Mouse (Mus musculus) midbrain, embryonic 16.5 days (tissue): ENCODE measurements around the gene Depp1. TPM values are rescaled to one million over a fixed set of nuclear protein-coding genes. Genes with fewer than 3 reads are reported as not detected.
"Not testable (repeated sequence)": the region's sequence is repeated elsewhere in the genome, so short reads cannot be mapped to it uniquely, and the experiment has no call there.

Experiments used
- ATAC-seq: fragments of 200-750 bp; cut with Nextera tagmentation; 2 replicates; pipeline ENCODE4 v1.8.0; 2017; ENCODE audit warnings: moderate TSS enrichment
- H3K27ac ChIP-seq: fragments of 300-500 bp; sonication (generic); 2 replicates; pipeline ENCODE4 v1.5.1; 2014; ENCODE audit warnings: mild to moderate bottlenecking, low read length, mixed read lengths
- H3K27me3 ChIP-seq: fragments of 300-500 bp; sonication (generic); 2 replicates; pipeline ENCODE4 v1.6.1; 2014; ENCODE audit warnings: low read depth, low read length, mixed read lengths; ENCODE audit not compliant: control insufficient read depth, insufficient read depth
- H3K36me3 ChIP-seq: fragments of 300-500 bp; sonication (generic); 2 replicates; pipeline ENCODE4 v1.6.1; 2014; ENCODE audit warnings: mild to moderate bottlenecking, low read length, moderate library complexity, mixed read lengths; ENCODE audit not compliant: control insufficient read depth, insufficient read depth
- H3K4me1 ChIP-seq: fragments of 300-500 bp; sonication (generic); 2 replicates; pipeline ENCODE4 v1.6.1; 2014; ENCODE audit warnings: mild to moderate bottlenecking, low read length, mixed read lengths; ENCODE audit not compliant: control insufficient read depth, insufficient read depth
- H3K4me2 ChIP-seq: fragments of 300-500 bp; sonication (generic); 2 replicates; pipeline ENCODE4 v1.6.1; 2014; ENCODE audit warnings: mild to moderate bottlenecking, low read length, mixed read lengths
- H3K4me3 ChIP-seq: fragments of 300-500 bp; sonication (generic); 2 replicates; pipeline ENCODE4 v1.5.1; 2014; ENCODE audit warnings: low read depth, mild to moderate bottlenecking, low read length, moderate library complexity, mixed read lengths
- H3K9ac ChIP-seq: fragments of 300-500 bp; sonication (generic); 2 replicates; pipeline ENCODE4 v1.6.1; 2014; ENCODE audit warnings: low read depth, low read length, mixed read lengths
- H3K9me3 ChIP-seq: fragments of 300-500 bp; sonication (generic); replicated peaks from 2 replicates; pipeline ENCODE4 v1.6.1; 2014; ENCODE audit warnings: mild to moderate bottlenecking, low read length, mixed read lengths; ENCODE audit not compliant: control insufficient read depth, poor library complexity, severe bottlenecking
- WGBS: fragments of 180-500 bp; shearing (Covaris S2); extraction: QIAGEN DNeasy Blood & Tissue Kit; methylation state at CpG from one replicate; pipeline ENCODE4 v1.1.7; 2014; 5-methylcytosine and 5-hydroxymethylcytosine counted together
- polyA plus RNA-seq: library from polyadenylated mRNA; unstranded; fragments of >200 nt; fragmentation: Nextera tagmentation; extraction: Ambion mirVana; gene quantifications from 2 replicates; pipeline ENCODE4 v1.2.1, GENCODE M21; 2015

Depp1 gene
- polyA plus RNA-seq: 8.4 and 10.8 TPM in 2 replicates

DNA sequence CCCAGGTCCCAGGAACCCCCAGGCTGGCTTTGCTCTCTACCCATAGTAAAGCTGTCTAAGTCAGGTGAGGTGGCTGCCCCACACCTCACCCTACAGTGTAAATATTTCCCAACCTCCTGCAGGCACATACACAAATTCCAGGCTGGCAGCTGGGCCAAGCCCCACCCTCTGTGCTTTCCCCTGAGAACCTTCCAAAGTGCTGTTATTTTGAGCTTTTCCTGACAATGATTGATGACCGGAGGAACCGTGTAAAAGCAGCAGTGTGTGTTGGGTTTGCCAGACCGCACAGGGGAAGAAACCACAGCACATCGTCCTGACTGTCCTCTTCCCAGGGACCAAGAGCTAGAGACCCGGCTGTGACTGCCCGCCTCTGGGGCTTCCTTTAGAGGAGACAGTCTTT lies at the start of gene Depp1:
TSS of gene Depp1 (plus strand) at position 204 of the 400 bp plus-strand sequence.
- H3K4me1 ChIP-seq: no peaks in the 10 kb centered on the region
- H3K27me3 ChIP-seq: no peaks in the 10 kb centered on the region
- no peaks in the 10 kb centered on the region for H3K36me3 ChIP-seq
- ATAC-seq: no peak
- H3K4me2 ChIP-seq: no peak within 1 kb of the TSS
- 82% methylated on average over 6 of the region's 6 CpGs for WGBS
- H3K27ac ChIP-seq: no peak within 1 kb of the TSS
- H3K9me3 ChIP-seq: no peaks in the 10 kb centered on the region
- H3K9ac ChIP-seq: no peak within 1 kb of the TSS
- H3K4me3 ChIP-seq: no peak within 1 kb of the TSS

- ATAC-seq, H3K36me3 ChIP-seq, H3K4me2 ChIP-seq, H3K9ac ChIP-seq, H3K4me3 ChIP-seq, H3K9me3 ChIP-seq, H3K27me3 ChIP-seq, H3K4me1 ChIP-seq, H3K27ac ChIP-seq: not testable (repeated sequence)
These were observed 49.4 kb upstream of the Depp1 start for GRCm38 (mm10) chr6:116600969-116601368.

- Histone ChIP-seq H3K9me3 (no peaks in the 10 kb centered on the region), H3K27ac (no peak overlapping the region), H3K4me2 (no peak overlapping the region), H3K4me1 (no peaks in the 10 kb centered on the region), H3K9ac (no peak overlapping the region), H3K36me3 (no peaks in the 10 kb centered on the region), H3K27me3 (no peaks in the 10 kb centered on the region), H3K4me3 (no peak overlapping the region)
- ATAC-seq: no peak
- WGBS: 43% methylated on average over 4 of the region's 4 CpGs
These were observed 43.2 kb upstream of the Depp1 start for GRCm38 (mm10) chr6:116607230-116607629.

GRCm38 (mm10) chr6:116615719-116616118 lies 34.7 kb upstream of the Depp1 start:
- 92% methylated on average over 2 of the region's 2 CpGs for WGBS
- Histone ChIP-seq H3K27me3 (no peaks in the 10 kb centered on the region), H3K4me2 (no peak overlapping the region), H3K9me3 (no peaks in the 10 kb centered on the region), H3K4me1 (no peaks in the 10 kb centered on the region), H3K27ac (no peak overlapping the region), H3K9ac (no peak overlapping the region), H3K4me3 (no peak overlapping the region), H3K36me3 (no peaks in the 10 kb centered on the region)
- no peak for ATAC-seq

DNA sequence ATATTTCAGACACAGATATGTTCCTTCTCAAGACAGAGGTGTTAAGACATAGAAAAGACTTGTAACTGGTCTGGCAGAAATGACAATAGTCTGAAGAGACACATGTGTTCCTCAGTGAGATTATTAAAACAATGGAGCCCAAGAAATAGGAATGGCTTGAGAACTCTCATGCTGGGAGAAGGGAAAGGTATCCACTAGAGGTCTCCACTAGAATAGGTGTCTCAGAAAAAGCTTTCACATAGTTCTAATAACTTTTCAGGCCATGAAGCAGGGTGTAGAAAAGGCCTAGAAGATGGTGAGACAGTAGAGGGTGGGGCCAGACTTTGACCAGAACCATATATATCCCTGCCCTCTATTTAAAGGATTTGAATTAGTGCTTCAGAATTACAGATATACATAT lies 32.3 kb upstream of the Depp1 start:
- H3K9me3 ChIP-seq: no peaks in the 10 kb centered on the region
- no peak overlapping the region for H3K27ac ChIP-seq
- H3K36me3 ChIP-seq: no peaks in the 10 kb centered on the region
- H3K4me3 ChIP-seq: no peak overlapping the region
- H3K27me3 ChIP-seq: no peaks in the 10 kb centered on the region
- no peak overlapping the region for H3K9ac ChIP-seq
- no peak overlapping the region for H3K4me2 ChIP-seq
- no peak for ATAC-seq
- H3K4me1 ChIP-seq: no peaks in the 10 kb centered on the region

GRCm38 (mm10) chr6:116621318-116622023 lies 28.9 kb upstream of the Depp1 start:
- no peak overlapping the region for H3K27ac ChIP-seq
- H3K9ac ChIP-seq: no peak overlapping the region
- H3K9me3 ChIP-seq: no peaks in the 10 kb centered on the region
- no peak overlapping the region for H3K4me2 ChIP-seq
- H3K4me1 ChIP-seq: peaks cover 3% of the 10 kb centered on the region
- no peak overlapping the region for H3K4me3 ChIP-seq
- WGBS: 64% methylated on average over 8 of the region's 8 CpGs
- ATAC-seq: no peak
- no peaks in the 10 kb centered on the region for H3K27me3 ChIP-seq
- peaks cover 6% of the 10 kb centered on the region; the same call in 1 of the 2 replicates for H3K36me3 ChIP-seq

GRCm38 (mm10) chr6:116626417-116626816 lies 24.0 kb upstream of the Depp1 start:
- H3K36me3 ChIP-seq, H3K4me2 ChIP-seq, H3K9me3 ChIP-seq, ATAC-seq, H3K9ac ChIP-seq, H3K27me3 ChIP-seq, H3K4me3 ChIP-seq, H3K27ac ChIP-seq: not testable (repeated sequence)
- H3K4me1 ChIP-seq: peaks cover 13% of the 10 kb centered on the region
- WGBS: 98% methylated on average over 9 of the region's 9 CpGs

DNA sequence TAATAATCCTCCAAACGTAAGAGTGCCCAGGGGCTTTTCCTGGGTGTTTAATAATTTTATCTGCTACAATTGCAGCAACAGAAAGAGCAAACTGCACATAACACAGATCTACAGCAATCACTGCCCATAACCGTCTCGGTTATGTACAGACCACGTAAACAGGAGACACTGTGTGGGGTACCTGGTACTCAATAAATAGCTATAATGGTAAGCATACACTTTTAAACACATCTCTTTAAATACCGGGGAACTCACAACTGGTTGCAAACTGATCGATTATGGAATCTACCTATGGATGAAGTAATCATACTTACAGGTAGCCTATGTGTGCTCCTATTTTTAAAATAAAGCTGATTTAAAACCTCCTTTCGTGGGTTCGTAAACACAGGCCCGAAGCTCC lies 22.3 kb upstream of the Depp1 start:
- peaks cover 6% of the 10 kb centered on the region; the same call in 1 of the 2 replicates for H3K36me3 ChIP-seq
- H3K27ac ChIP-seq: peak overlapping the region; percentile 95
- H3K4me3 ChIP-seq: peak overlapping the region; percentile 67
- peak overlapping the region; percentile 99 for H3K9ac ChIP-seq
- H3K4me2 ChIP-seq: peak overlapping the region; percentile 61
- WGBS: 9% methylated on average over 9 of the region's 9 CpGs
- ATAC-seq: no peak
- no peaks in the 10 kb centered on the region for H3K9me3 ChIP-seq
- no peaks in the 10 kb centered on the region for H3K27me3 ChIP-seq
- H3K4me1 ChIP-seq: peaks cover 13% of the 10 kb centered on the region

DNA sequence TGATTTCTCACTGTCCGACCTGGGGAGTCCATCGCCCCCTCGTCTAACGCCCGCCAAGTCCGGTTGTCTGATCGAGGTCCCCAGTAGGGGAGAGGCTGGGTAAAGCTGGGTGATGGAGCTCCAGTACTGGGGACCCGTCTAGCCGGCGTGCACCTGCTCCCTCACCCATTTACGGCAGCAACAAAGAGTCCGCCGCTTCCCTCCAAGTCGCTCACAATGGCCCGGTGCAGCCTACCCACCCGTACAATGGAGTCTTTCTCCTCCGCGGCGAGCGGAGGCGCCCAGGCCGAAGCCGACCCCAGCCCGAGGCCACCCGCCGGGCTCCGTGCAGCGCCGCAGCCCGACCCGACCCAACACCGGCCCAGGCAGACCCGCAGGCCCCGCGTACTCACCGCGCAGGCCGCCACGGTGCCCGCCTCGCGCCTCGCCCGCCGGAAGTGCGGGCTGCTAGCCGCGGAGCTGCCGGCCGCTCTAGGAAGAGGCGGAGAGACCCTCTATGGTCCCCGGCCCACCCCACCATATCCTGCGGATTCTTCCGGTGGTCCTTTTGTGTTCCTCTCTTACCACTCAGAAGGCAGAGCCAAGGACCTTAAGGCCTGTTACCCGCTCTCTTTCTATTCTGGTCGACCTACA lies 21.8 kb upstream of the Depp1 start, which contains the start of gene Zfp422:
TSS of gene Zfp422 (minus strand) at position 461 of the 633 bp plus-strand sequence.
- peak within 1 kb of the TSS; percentile 67 for H3K4me3 ChIP-seq
- peak within 1 kb of the TSS; percentile 61 for H3K4me2 ChIP-seq
- H3K27me3 ChIP-seq: no peaks in the 10 kb centered on the region
- under 1% methylated on average over 55 of the region's 56 CpGs for WGBS
- H3K4me1 ChIP-seq: peaks cover 13% of the 10 kb centered on the region
- H3K9ac ChIP-seq: peak within 1 kb of the TSS; percentile 99
- H3K36me3 ChIP-seq: peaks cover 6% of the 10 kb centered on the region; the same call in 1 of the 2 replicates
- no peaks in the 10 kb centered on the region for H3K9me3 ChIP-seq
- H3K27ac ChIP-seq: peak within 1 kb of the TSS; percentile 95
- peak; percentile 98 for ATAC-seq
